Mouse (Mus musculus) CD4-positive helper T cell, adult 2 months (primary cell): ENCODE data around the gene Cnnm1.

Source experiments
- DNase-seq: peaks from one replicate; pipeline ENCODE4 v3.0.0-alpha.2; 2012; ENCODE audit warnings: low read depth, missing footprints, low spot score

The Cnnm1 gene

DNA sequence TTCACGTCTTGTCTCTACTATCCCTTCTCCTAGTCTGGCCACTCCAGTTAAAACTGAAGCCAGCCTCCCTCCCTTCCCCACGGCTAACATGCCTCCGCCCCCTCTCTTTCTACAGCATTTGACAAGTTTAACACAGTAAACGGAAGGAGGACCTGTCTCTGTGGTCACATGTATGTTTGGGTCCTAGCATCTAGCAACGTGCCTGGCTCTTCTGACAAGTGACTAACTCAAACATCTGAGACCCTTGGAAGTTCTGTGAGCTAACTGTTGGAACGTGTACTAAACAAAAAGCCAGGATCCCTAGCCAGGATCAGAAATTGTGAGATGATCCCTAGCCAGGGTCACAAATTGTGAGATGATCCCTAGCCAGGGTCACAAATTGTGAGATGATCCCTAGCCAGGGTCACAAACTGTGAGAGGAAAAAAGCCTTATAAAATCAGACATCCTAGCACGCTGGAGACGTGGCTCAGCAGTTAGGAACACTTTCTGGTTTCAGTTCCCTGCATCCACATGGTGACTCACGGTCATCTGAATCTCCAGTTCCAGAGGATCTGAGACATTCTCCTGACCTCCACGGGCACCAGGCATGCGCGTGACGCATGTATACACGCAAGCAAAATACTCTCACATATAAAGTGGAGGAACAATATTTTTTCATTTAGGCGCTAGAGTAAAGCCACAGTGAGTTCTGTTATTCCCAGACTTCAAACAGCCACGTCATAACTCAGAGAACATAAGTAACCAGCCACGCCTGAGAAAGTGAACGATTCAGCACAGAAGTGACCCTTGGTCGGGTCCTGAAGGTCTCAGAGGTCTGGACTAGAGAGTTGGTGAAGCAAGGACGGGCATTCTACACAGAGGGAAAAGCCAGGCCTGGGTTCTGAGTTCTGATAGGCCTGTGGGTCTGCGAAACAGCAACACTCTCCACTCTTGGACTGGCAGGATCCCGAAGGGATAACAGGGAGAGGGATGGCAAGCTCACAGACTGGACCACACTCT, 71.7 kb downstream of the Cnnm1 start:
- DNase-seq: no peak

DNA sequence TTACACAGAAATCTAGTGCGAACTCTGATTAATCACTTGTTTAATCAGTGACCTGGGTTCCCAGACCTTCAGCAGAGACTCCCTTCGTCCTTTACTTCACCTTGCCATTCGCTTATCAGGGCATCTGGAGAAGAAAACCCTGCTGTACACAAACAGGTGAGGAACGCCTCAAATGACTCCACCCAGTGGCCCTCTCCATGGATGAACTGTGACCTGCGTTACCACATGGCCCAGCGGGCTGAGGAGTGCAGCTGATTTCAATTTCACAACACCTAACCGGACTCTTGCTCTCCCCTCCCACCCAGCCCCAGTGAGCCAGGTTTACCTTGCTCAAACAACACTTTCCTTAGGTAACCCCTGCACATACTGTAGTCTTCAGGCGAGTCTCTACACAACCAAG, 73.6 kb downstream of the Cnnm1 start:
- no peak for DNase-seq

DNA sequence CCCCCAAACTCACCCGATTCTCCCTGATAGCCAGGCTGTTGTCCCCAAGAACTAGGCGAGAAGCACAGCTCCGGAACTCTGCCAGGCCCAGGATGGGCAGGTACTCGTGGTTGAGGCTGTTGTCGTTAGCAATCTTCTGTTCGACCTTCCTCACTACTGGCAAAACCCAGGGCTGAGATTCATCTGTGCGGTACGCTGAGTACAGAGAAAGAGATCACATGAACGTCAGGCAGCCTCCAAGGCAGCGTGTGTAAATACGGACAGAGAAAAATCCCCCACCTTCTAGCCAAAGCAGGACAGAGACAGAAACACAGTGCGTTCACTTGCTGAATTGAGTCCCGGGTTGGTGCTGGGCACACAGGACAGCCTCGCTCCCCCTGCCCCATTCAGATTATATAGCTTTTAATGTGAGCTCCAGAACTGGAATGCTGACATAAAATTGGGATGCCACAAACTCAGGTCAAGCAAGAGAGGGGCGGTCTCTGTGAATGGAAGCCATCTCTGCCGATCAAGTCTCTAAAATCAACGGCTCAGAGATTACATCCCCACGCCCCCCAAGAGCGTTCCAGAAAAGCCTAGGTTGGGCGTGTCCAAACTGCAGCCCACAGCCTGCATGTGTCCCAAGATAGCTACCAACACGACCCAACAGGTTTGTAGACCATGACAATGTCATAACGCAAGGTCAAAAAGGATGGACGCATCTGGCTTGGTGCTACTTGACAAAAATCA, 75.6 kb downstream of the Cnnm1 start:
- DNase-seq: no peak

DNA sequence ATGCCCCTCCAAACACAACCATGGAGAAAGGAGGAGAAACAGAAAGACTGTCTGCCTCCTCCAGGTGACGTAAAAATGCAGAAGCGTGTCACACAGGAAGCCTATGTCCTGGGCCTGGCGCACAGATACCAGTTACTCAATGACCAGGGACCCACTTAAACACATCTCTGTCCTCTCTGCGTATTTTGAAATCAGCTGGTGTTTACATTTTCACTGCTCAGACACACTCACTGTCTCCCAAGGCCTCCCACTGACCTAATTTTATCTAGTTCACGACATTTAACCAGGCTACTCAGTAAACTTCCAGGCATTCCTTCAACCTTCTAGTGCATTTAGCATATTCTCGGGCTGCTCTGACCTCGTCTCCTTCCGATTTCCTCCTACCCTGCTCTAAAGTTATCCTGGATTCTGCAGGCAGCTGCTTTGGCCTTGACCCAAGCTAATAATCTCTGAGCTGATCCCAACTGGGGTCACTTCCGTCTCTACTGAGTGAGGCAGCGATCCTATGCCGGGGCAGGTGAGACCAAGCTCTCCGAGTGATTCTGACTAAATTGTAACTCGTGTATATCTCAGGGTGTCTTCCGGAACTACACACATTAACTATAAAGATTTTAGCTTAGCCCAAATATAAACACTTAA, 76.3 kb downstream of the Cnnm1 start:
- no peak for DNase-seq

DNA sequence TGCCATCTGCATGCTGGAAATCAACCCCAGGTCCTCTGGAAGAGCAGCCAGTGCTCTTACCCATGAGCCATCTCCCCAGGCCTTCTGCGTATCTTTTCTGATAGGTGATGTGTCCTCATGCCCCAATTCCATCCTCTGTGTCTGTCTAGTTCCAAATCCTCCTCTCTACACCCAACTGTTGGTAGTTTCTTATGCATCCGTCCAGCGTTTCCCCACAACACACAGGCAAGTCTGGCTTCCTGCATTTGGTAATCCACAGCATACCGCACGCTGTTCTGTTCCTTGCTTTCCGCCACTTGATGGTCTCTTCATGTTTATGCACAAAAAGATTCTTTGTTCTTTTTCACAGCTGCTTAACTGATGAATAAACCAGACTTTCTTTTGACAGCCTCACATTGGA, 77.1 kb downstream of the Cnnm1 start:
- no peak for DNase-seq

DNA sequence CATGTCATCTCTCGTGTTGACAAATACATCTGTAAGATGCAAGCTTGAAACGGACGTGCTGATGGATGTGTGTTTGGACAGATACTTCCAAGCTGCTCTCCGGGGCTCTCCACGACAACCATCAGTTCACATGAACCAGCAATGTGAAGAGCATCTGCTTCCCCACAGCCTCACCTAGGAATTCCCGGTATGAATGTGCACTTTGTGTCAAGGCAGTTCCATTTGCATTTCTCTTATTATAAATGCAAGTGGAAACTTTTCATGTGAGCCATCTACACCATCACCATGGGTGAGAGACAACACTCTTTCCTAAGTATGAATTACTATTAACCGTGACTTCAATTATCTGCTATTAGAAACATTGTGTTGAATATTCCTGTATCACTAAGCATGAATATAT, 77.6 kb downstream of the Cnnm1 start:
- DNase-seq: no peak

DNA sequence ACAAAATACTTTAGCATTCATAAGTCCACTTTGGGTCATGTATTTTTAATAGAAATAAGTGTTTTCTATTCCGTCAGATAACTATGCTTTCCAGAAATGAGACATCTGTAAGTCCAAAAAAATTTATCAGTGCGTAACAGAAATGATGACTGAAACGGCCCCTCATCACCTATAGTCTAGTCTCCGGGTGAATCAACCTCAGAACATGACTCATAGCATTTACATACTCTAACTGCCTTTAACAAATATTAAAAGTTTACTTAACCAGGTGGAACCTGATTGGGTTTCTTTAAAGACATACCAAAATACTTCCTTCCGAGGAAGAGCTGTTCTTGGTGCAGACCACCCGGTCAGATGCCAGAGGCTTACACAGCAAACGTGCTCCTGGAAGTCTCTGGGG, 78.0 kb downstream of the Cnnm1 start:
- no peak for DNase-seq

DNA sequence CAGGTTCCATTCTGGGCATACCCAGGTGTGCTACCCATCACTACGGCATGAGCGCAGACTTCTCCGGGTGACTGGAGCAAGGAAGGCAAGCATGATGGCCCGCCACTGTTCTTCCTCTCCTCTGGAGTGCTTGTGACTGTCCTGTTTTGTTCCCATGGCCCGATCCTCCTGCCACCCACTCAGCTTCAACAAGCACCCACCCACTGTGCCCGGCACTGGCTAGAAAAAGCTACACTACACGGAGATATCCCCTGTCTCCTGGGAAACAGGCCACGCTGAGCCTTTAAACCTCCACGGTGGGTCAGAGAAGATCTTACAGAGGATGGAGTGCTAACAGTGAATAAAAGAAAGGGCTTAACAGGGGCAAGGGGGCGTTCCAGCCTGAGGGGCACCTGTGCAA, 79.0 kb downstream of the Cnnm1 start:
- DNase-seq: no peak

DNA sequence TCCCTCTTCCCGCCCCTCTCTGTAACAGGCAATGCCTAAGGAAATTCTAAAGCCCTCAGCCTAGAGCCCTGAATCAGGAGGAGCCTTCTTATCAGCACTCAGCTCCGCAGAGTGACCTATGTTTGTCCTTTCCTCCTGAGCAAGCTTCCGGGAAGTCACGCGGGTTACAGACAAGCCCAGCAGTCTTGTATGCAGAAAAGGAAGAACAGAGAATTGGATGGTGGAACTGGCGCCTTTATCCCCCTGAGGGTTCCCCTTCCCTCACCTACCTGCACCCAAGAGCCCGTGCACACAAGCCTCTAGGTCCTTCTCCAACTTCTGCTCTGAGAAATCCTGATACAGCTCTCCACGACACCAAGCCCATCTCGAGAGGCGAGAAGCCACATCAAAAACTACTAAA, 80.2 kb downstream of the Cnnm1 start:
- DNase-seq: peak; percentile 61

DNA sequence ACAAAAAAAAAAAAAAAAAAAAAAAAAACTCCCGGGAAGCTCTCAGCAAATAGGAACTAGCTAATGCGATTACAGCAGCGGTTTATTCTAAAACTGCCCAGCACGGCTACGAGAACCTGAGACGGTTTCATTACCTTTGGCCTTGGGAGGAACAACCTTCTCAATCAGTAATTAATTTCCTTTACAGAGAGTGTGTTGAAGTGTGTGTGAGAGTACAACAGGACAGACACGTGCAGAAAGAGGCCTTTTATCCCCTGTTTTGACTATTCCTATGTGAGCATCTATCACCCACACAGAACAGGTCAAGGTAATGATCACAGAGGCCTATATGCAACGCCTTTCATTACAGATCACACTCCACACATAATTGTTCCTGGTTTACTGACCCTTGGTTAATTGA, 81.1 kb downstream of the Cnnm1 start:
- DNase-seq: no peak

DNA sequence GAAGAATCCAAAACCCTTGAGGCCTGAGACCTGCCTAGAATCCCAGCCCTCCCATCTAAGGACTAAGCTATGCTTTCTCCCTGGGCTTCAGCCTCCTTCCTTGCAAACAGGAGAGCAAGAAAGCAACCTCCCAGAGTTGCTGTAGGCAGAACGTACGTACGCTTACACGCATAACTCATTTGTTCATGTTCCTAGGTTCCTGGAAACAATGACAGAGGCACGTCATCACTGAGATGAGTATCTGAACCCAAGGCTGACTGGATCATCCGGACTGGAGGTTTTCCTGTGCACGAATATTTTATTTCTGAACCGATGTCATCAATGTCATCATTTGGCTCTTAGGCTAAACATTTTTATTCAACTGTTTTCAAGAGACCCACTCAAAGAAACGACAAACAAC, 81.8 kb downstream of the Cnnm1 start:
- peak; percentile 65 for DNase-seq

DNA sequence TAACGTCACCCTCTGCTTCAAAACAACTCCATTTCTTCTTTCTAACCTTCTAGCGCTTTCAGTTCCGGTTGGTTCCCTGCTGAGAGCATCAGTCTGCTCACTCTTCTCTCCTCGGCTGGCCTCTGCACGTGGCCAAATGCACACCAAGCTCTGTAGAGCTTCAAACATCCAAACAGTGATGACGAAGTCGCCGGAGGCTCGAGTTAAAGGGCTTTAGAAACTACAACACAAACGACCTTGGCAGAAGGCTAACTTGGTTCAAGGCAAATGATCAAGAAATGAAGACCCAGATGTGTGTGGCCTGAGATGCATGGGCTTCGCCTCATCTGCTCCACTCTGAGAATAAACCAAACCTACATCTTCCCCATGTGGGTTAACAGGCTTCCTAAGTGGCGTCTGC, 83.3 kb downstream of the Cnnm1 start:
- DNase-seq: peak; percentile 84

DNA sequence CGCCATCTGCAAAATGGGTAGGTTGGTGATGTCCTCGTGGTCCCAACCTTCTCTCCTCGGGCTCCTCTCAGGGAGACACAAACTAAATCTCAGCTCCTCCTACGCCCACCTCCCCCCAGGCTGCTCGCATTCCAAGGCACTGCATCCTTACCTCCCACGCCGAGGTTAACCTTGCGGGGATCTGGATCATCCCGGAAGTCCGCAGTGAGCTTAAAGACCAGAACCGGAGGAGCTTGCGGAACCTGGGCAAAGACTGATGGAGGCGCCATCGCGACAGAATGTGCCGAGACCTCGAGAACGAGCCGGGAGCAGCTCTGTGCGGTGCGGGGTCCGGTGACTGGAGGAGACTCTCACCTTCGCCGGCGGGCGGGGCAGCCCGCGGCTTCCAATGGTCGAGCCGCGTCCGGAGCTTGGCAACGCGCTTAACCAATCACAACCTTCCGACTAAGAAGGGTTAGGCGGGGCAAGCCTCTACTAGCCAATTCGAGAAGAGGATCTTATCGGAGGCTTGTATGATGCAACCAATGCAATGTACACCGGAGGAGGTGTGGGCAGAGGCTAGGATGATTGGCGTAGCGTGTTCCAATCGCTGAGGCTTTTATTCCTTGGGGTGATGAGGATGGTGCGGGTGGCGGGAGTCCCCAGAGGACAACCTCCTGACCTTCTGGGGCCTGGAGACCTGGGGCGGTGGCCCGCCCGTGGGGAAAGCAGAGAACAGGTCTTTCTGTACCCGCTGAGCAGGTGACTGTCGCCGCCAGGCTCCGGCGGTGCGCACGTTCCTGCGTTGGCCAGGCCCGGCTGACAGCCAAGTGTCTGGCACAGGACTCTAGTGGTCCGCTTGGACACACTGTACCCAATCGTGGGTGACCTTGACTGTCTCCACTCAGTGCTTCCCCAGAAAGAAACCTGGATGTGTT, 84.2 kb downstream of the Cnnm1 start, which contains the start of gene Got1:
Gene Got1 (minus strand): TSS at position 419 of the 917 bp plus-strand sequence.
- DNase-seq: peak; percentile 98

DNA sequence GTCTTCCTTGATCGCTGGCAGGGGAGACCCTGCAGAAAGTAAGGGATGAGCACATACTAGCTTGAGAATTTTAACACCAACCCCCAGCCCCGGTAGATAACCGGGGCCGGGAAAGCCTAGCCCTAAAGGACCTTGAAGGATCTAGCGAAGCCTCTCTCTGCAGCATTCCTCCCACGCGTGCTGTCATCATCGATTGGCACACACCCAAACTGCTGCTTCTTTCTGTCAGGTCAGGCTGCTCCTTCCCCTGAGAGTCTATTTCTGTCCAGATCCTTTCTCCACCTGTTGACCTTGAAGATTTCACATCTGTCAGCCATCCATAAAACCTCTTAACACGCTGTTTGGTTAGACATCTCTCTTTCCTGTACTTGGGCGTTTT, 84.9 kb downstream of the Cnnm1 start:
- peak; percentile 61 for DNase-seq

DNA sequence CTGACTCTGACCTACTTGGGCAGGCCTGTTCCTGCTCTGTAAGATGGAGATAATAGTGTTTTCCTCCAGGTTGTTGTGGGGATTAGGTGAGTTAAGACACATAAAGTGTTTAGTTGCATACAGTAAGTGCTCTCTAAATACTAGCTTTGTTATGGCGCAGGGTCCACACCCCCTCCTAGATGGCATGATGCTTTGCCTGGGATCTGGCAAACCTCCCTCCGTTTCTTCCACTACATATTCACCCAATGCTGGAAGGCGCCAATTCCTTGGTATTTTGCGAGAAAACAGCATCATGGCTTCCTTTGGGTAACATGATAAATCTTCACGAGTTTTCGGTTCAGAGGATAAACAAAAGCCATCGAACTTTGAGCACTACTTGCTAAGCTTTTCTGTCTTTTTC, 85.3 kb downstream of the Cnnm1 start:
- DNase-seq: no peak

DNA sequence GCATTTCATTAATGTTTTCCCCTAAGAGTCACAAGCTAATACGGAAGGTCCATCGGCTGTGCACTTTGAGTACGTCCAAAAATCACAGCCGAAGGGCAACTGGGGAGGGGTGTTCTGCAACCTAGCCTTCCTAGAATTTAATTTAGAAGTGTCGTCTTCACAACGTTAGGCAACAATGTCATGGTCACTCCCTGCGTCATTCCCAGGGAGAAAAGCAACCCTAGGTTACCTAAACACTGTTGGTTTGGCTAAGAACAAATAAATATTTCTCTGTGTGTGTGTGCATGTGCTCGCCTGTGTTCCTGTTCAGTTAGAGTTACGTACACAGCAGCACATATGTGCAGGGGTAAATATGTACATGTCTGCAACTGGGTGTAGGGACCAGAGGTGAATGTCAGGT, 85.8 kb downstream of the Cnnm1 start:
- DNase-seq: no peak

DNA sequence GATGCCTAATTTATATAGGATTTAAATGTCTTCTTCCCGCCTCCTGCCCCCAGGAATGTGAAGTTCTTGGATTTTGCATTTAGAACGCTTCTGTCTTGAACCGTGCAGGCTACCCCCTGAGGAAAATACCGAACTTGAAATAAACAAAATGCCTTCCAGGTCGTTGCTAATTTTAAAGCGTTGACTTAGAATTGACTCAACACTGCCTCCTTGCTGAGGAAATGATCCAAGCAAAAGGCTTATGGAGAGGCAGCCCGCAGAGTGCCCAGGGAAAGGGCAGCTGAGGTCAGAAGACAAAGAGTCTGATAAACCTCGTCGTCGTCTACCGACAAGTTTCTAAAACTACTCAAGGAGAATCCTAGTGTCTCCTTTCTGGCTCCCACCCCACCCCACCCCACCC, 86.9 kb downstream of the Cnnm1 start:
- no peak for DNase-seq

DNA sequence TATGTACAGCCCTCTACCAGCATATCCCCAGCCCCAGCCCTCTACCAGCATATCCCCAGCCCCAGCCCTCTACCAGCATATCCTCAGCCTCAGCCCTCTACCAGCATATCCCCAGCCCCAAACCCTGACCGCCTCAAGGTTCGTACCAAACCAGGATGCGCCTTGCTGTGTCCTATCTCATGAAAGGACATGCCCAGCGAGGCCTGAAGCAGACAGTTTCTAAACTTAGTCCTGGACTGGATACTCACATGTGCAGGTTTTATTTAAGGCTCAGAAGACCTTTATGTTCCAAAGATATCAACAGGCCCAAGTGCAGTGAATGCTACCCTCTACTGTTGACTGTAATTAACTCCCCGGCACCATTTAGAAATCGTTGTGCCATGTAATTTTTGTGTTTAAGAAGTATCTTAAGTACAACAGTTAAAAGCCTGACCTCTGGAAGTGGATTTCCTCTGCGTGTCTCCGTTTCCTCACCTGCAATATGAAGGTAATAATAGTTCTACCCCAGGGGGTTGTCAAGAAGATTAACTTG, 87.9 kb downstream of the Cnnm1 start:
- DNase-seq: no peak

DNA sequence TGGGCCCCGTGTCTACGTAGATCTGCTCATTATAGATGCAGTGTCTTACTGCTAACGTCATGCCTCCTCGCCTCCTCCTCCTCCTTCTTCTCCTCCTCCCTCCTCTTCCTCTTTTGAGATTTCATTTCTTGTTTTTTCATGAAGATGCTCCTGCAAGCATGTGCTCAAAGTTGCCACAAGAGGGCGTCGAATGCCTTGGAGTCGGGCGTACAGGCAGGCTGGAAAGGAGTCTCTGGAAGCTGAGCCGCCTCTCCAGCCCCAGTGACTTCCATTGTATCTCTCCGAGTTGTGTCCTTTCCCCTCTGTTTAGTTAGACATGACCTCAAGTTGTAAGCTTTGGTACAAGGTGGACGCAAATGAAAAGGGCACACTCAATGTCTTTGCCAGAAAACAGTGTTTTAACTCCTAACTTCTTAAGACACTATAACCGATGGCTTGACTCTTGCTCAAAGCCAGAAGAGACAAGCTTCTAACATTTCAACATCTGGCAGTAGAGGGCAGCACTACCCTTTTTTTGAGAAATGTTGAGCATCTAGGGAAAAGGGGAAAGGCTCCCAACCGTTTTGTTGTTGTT, 90.0 kb downstream of the Cnnm1 start:
- peak; percentile 82 for DNase-seq

DNA sequence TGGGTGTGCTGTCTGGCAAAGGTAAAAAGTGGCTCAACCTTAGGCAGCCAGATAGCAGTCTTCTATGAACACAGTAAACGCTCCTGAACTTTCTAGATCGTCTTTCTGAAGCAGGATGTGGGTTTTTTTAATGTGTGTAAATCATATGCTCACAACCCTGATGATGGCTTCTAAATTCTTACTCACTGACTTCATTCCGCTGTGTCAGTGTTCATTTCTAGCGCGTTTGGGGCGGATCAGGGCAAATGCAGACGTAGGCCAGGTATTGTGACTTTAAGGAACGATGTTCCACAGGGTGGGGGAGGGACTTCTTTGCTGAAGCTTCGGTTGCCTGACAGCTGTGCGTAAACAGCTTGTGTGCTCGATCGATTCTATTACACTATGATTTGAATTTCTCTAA, 90.7 kb downstream of the Cnnm1 start:
- DNase-seq: peak; percentile 91

DNA sequence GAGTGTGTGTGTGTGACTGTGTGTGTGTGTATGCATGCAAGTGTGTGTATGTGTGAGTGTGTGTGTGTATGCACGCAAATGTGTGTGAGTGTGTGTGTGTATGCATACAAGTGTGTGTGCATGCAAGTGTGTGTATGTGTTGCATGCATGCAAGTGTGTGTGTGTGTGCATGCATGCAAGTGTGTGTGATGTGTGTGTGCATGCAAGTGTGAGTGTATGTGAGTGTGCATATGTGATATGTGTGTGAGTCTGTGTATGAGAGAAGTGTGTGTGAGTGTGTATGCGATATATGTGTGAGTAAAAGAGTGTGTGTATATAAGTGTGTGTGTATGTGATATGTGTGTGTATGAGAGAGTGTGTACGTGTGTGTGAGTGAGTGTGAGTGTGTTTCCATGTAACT, 95.1 kb downstream of the Cnnm1 start:
- no peak for DNase-seq
